Mouse (Mus musculus) naive thymus-derived CD4-positive, alpha-beta T cell, adult 2 months (primary cell): ENCODE results near the gene Akap8.

ENCODE experiments used
- DNase-seq: peaks from one replicate; pipeline ENCODE4 v3.0.0-alpha.2; 2011; ENCODE audit warnings: low read depth

The Akap8 gene

GRCm38 (mm10) chr17:32320597-32321389 lies at the start of gene Akap8:
Gene Akap8, minus strand, starts transcription at chr17:32321238.
- peak; percentile 98 for DNase-seq

- DNase-seq, result peak; percentile 66
Observed at GRCm38 (mm10) chr17:32368991-32369578, 48.0 kb upstream of the Akap8 start.

DNA sequence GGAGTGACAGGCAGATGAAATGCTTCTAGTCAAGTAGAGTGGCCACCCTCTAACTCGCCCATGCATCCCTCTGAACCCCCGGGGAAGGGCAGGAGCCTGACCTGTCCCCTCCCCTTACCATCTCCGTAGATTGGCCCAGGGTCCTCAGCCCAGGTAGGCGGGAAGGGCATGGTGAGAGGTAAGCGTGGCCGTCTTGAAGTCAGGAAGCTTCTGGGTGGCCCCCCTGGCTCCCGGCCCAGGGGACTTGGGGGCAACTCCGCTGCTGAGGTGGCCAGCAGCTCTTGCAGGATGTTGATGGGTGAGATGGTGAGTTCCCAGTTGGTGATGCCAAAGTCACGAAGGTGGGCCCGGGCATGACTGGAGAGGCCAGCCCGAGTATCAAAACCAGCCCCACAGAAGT lies 46.7 kb upstream of the Akap8 start:
- no peak for DNase-seq

DNA sequence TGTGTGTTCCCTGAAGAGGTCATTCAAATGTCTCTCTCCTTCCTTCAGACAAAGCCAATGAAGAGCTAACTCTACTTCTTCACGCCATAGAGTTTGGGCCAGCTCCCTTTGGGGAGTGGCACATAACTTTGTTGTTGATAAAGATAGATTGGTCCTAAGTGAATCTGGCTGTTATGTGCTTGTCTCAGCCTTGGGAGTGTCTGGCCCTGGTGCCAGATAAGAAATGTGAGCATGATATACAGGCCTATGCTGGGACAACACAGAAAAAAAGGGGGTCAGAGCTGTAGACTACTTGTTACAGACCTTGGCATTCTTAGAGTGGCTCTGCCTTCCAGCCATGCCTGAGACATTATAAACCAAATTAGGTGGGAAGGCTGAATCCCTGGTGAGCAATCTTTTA lies 44.3 kb upstream of the Akap8 start:
- DNase-seq, result no peak

DNA sequence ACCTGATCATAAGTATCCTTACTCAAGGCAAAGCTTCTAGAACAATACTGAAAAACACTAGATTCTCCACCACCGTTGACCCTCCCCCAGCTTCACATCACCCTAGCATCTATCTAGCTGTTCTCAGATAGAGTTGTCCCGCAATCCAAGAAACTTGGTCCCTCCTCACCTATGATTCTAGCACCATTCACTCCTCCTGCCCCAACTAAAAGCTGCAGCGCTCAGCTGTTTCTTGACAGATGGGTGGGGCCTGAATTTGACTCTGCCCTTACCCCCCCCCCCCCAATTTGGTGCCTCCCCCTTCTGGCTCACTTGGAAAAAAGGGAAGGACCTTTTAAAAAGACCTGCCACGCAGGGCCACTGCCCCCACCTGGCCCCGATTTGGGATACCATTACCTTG lies 43.8 kb upstream of the Akap8 start:
- no peak for DNase-seq

GRCm38 (mm10) chr17:32364331-32364730 lies 43.3 kb upstream of the Akap8 start:
- DNase-seq, result peak; percentile 87

- DNase-seq, result peak; percentile 41
Observed at GRCm38 (mm10) chr17:32363821-32364301, 42.8 kb upstream of the Akap8 start.

GRCm38 (mm10) chr17:32362686-32363085 lies 41.6 kb upstream of the Akap8 start:
- DNase-seq, result no peak

- no peak for DNase-seq
Observed at GRCm38 (mm10) chr17:32359928-32360327, 38.9 kb upstream of the Akap8 start.

GRCm38 (mm10) chr17:32358943-32359340 lies 37.9 kb upstream of the Akap8 start:
- no peak for DNase-seq

DNA sequence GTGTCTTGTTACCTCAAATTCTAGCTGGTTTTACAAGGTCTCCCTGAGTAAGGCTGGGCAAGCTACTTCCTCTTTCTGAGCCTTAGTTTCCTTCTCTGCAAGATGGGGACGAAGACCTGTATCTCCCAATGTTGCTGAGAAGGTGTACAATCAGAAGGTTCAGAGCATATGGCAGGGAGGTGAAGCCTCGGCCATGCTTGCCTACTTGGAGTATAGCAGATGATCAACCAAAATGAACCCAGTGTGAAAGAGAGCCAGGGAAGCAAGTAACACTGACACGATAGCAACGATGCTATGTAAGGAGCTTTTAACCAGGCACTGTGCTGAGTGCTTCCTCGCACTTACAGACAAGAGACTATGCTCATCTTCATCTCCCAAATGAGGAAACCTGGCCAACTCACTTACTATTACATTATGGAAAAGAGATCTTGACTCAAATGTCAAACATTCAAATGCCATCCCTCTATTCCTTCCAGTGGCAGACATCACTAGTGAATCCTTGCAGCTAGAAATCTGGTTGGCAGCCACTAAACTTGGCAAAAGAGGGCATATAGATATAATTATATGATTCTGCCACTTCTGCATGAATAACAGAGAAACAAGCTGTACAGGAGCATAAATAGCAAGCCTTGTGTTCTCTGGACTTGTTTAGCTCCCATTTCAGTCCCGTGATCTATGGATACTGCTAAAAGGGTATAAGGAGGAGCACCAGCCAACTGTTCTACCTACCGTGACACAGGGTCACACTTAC lies 37.3 kb upstream of the Akap8 start:
- no peak for DNase-seq

- no peak for DNase-seq
Observed at GRCm38 (mm10) chr17:32356766-32357760, 36.0 kb upstream of the Akap8 start.

- DNase-seq, result no peak
Observed at GRCm38 (mm10) chr17:32356281-32356680, 35.2 kb upstream of the Akap8 start.

- no peak for DNase-seq
Observed at GRCm38 (mm10) chr17:32355031-32355430, 34.0 kb upstream of the Akap8 start.

DNA sequence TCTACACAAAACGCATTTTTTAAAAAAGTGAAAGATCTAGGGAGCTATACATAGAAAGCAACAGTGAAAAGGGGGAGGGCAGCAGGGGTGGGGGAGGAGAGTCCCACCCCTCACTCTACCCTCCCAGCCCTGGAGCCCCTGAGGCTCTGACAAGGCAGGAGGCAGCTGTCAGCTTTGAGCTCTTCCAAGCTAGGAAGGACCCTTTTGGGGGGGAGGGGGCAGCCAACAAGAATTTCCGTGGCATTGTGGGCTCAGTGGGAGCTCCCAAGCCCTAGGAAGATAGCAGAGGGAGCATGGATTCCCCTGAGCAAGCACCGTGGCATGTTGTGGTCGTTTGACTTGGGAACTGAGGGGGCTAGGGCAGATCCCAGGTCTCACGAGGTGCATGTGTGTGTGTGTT lies 33.2 kb upstream of the Akap8 start:
- no peak for DNase-seq

GRCm38 (mm10) chr17:32353696-32354095 lies 32.7 kb upstream of the Akap8 start:
- no peak for DNase-seq

- DNase-seq, result no peak
Observed at GRCm38 (mm10) chr17:32351726-32352125, 30.7 kb upstream of the Akap8 start.

DNA sequence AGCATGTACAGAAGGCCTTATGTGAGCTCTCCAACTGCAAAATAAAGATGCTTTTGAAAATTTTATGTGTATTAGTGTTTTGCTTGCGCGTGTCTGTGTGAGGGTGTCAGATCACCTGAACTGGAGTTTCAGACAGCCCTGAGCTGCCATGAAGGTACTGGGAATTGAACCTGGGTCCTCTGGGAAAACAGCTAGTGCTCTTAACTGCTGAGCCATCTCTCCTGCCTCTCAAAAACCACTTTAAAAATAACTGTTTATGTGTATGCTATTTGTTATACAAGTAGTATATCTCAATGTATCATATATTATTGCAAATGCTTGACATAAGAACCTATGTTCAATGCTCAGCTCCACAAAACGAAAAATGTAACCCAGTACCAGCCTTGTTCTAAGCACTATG lies 30.2 kb upstream of the Akap8 start:
- no peak for DNase-seq

GRCm38 (mm10) chr17:32350382-32350983 lies 29.4 kb upstream of the Akap8 start, which contains the start of gene Akap8l:
Gene Akap8l, minus strand, starts transcription at chr17:32350607.
- DNase-seq, result peak; percentile 97

- peak; percentile 54 for DNase-seq
Observed at GRCm38 (mm10) chr17:32349851-32350381, 28.9 kb upstream of the Akap8 start.
